Mouse (Mus musculus) ovary, postnatal 10 days (tissue): ENCODE measurements around the gene Opa3.

ENCODE experiments used
- DNase-seq: peaks from one replicate; pipeline ENCODE4 v3.0.0; 2022; ENCODE audit warnings: low spot score

Gene Opa3

DNA sequence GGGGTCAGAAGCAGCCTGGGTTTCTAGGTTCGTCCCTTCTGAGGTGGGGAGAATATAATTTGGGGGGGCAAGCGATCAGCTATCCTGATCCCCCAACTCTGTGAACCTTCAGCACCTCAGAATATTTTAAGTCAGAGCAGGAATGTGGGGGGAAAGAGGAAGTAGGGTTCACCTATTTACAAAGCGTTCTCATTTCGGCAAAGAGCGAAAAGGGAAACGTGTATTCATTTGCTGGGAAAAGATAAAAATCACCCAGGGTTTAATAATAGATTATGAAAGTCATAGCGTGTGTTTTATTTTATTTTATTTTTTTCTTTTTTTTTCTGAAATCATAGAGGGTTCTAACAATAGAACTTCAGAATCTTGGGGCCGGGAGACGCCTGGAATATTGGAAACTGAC, 13.2 kb upstream of the Opa3 start:
- no peak for DNase-seq

DNA sequence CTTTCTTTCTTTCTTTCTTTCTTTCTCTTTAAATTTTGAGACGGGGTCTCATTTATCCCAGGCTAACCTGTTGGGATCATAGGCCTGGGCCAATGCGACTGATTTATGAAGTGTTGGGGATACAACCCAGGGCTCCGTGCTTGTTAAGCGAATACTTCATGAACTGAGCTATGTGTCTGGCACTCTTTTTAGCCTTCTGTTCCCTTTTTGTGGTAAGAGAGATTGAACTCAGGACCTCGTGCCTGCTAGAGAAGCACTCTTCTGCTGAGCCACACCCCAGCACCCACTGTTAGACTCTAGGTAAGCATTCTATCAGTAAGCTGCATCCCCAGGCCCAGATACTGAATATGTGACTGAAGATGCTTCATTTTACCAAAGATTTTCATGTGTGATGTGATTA, 10.6 kb upstream of the Opa3 start:
- DNase-seq, result no peak

DNA sequence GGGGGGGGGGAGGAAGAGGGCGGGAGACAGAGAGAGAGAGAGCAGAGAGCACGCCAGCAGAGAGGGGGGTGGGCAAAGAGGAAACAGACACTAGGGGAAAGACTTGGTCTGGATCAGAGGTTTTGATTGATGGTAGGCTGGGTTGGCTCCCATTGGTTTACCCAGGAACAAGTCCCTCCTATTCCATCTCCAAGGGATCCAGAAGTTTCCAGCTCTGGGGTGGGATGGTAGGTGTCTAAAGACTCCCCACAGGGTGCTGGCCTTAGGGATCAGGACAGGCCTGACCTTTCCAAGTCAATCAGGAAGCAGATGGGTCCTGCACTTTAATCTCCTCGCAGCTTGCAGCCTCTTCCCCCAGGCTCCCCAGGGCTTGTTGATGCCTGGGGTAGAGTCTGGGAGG, 10.2 kb upstream of the Opa3 start:
- DNase-seq, result no peak

DNA sequence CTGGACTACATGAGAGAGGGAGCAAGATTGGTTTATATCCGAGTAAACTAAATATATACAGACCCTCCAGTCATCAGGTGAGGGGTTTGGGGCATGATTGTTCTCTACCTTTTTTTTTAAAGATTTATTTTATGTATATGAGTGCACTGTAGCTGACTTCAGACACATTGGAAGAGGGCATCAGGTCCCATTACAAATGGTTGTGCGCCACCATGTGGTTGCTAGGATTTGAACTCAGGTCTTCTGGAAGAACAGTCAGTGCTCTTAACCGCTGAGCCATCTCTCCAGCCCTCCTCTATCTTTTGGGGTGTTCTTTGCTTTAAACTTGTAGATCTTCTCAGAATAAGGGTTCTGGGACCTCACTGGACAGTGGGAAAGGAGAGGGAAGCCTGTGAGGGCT, 8.1 kb upstream of the Opa3 start:
- DNase-seq, result no peak

DNA sequence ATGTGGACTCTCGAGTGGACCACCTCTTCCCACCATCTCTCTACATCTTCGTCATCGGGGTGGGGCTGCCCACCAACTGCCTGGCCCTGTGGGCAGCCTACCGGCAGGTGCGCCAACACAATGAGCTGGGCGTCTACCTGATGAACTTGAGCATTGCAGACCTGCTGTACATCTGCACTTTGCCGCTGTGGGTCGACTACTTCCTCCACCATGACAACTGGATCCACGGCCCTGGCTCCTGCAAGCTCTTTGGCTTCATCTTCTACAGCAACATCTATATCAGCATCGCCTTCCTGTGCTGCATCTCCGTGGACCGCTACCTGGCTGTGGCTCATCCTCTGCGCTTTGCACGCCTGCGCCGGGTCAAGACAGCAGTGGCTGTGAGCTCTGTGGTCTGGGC, 5.9 kb upstream of the Opa3 start:
- DNase-seq, result no peak

DNA sequence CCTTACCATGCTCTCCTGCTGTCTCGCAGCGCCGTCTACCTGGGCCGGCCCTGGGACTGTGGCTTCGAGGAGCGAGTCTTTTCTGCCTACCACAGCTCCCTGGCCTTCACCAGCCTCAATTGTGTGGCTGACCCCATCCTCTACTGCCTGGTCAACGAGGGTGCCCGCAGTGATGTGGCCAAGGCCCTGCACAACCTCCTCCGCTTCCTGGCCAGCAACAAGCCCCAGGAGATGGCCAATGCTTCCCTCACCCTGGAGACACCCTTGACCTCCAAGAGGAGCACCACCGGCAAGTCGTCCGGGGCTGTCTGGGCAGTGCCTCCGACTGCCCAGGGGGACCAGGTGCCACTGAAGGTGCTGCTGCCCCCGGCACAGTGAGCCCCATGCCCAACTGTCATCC, 5.3 kb upstream of the Opa3 start:
- no peak for DNase-seq

DNA sequence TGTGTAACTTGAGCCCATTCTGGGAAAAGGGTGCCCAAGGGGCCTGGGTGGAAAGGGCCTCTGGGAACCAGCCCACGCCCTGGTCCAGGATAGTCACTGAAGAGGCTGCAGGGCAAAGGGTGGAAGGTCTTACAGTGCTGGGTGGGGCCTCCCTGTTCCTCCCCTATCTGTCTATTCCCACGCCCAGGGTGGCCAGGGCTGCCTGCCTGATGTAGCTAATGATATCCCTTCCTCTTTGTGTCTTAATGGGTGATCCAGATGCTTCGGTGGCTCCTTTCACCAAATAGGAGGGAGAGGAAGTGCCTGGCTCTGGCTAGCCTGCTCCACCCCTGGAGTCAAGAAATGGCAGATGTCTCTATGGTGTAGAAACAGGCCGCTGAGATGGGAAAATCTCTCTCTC, 3.2 kb upstream of the Opa3 start:
- no peak for DNase-seq

DNA sequence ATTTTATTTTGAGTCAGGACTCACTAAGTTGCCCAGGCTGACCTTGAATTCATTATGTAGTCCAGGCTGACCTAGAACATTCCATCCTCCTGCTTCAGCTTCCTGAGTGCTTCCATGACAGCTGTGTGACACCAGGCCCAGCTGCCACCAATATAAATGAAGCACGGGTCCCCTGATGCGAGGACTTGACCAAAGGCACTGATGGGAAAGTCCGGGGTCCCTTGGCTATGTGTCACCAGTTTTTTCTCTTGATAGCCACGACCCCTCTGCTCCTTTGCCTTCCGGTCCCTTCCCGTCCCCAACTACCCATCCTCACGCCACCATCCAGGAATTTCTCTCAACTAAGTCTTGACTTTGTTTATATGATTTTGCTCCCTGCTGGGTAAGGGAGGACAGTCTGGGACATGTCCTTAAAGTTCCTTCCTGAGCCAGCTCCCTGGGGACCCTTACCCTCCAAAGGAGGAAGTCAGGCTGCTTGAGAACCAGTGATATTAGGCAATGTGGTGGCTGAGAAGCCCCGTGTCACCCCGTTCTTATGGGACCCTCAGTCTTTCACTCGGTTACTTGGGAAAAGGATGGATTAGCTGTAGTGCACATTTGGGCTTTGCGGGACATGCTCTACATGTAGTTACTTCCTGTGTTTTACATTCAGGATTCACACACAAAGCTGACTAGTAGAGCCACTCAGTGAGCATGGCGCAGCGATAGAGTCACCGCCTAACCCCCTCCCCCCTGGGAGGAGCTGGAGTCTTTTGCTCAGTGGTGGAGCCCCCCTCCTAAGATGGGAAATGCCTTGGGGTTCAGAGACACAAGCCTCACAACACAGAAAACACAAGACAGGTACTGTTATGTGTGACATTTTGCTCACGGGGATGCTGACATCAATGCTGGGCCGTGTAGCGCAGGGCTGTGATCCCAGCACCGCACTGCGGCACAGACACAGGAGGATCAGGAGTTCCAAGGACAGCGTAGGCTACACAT, 1.0 kb upstream of the Opa3 start:
- peak; percentile 26 for DNase-seq

DNA sequence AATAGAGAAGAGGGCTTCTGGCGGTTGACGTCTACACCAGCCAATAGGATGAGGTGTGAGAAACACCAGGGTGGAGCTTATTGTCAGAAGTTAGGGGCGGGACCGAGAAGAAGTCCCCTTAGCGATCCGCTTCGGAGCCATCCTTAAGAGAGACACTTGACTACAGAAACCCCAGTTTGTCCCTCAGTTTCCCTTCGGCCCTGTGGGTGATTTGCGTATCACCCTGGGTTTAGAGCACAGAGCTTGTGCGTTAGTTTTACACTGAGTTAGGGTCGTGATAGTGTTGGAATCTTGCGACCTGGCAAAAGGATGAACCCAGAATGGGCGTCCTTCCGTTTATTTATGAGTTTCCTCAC, 637 bp downstream of the Opa3 start:
- DNase-seq, result no peak

DNA sequence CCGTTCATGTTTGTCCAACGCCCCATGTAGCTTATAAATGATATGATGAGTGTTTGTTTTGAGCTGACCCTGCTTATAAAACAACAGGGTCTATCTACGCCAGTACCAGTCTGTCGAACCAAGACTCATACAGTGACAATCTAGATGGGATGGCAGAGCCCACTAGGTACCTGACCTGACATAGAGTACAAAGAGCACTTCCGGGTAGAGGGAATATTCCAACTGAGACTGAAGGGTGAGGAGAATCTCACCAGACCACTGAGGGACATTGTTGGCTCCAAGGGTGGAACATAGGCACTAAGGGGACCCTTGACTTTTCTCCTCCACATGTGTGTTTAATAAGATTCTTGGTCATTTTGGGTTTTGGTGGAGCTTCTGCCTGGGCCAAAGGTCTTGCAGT, 1.3 kb downstream of the Opa3 start:
- no peak for DNase-seq

DNA sequence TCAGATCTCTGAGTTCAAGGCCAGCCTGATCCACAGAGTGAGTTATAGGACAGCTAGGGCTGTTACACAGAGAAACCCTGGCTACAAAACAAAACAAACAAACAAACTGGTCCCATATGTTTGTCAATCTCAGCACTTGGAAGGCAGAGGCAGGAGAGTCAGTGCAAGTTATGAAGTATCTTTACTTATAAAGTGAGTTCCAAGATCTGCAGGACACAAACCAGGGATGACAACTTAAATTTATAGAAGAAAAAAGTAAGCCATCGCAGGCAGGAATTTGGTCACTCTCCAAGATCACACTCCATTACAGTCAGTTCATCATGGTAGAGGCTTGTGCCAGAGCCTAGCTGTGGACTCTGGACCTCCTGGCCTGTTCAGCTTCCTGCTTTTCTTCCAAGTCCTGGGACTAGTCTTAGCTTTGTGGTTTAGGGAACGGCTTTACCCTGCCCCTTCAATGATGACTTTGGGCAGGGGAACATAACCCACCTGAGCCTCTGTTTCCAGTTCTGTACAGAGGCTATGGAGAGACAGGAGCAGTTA, 2.0 kb downstream of the Opa3 start:
- DNase-seq, result no peak

DNA sequence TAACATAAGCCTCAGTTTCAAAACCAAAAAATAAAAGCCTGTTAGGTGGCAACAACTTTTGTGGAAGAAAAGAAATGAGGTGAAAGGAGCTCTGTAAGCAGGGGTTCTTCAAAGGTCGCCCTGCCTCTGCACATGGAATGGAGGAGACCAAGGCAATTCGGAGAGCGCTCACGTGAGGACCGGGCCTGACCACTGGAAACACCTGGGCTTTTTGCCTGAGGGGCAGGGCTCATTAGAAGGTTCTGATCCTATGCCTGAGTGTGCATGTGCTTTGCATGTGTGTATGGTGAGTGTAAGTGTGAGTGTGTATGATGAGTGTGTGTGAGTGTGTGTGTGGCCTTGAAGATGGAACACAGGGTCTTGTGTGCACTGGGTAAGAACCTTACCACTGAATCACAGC, 2.8 kb downstream of the Opa3 start:
- no peak for DNase-seq

DNA sequence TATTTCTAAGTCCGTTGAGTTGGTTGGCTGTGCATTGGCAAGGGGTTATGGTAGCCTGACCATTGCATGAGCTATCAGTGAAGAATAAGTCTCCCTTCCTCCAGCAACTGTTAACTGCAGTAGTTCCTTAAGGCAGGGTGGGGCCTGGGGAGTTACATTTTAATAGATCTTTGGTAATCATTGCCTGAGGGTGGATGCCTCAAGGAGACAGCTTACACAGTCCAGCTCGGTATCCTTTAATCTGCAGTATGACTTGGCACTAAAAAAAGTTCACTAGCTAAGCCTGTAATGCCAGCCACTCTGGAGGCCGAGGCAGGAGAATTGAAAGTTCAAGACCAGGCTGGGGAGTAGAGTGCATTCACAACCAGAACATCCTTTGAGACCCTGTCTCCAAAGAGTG, 3.7 kb downstream of the Opa3 start:
- no peak for DNase-seq

DNA sequence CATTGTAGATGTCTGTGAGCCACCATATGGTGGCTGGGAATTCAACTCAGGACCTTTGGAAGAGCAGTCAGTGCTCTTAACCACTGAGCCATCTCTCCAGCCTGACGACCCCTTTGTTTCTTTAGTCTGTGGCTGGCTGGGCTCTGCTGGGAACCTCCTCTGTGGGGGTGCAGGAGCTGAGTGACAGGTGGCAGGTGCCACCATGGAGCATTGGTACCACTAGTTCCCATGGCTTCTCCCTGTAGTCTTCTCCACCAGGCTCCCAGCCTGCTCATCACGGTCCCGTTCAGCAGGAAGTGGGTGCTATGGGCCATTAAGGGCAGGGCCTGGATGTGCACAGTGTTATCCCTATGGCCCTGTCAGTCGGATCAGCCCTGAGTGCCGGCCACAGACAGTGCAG, 6.5 kb downstream of the Opa3 start:
- no peak for DNase-seq

DNA sequence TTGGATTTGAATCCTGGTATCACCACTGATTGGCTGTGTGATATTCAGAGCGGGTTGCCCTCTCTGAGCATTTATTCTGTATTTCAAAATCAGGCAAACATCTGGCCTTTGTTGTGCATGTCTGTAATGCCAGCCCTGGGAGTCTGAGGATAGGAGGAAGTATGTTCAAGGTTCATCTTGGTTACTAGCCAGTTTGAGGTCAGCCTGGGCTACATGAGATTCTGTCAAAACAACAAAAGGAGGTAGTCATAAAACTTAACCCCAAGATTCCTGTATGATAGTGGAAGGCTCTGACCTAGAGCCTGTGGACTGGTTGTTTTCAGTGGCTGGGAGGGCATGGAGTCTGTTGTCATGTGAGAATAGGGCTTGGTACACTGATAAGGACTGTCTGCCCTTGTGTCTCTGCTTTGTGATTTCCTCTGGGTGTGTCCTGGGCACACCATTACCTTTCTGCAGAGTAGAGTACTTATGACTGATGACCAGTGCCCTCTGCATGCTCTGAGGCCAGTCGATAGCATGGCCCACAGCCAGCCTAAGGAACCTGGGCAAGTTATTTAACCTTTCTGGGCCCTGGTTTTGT, 7.0 kb downstream of the Opa3 start:
- no peak for DNase-seq

DNA sequence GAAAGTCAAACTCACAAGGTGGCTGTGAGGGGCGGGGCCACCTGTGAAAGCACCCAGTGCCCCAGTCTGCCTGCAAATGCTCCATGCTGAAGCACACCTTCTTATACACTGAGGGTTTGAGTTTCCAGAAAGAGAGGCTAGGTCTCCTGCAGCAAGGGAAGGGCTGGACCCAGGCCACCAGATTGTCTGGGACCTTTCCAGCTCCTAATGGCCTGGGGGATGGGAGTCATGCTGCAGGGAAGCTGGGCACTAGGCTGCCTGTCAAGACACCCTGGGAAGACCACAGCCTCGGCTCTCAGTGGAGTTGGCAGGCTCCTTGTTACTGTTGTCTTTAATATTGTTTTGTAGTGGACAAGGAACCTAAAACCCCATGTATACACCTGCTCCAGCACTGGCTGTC, 8.3 kb downstream of the Opa3 start:
- no peak for DNase-seq

DNA sequence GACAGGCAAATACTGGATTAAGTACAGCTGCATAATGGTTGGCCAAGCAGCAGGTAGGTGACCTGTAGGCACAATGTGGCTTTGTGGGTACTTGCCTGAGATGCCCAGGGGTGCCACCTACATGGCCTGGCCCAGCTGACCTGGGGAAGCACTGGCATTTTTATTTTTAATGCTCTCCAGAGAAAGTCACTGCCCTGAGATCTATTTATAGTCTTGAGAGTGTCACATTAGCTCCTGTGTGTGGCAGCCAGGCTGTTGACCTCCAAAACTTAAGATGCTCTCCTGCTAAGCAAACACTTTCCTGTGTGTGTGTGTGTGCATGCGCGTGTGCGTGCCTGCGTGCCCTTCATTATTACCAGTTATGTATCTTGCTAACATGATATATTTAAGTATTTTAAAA, 10.2 kb downstream of the Opa3 start:
- DNase-seq, result no peak

DNA sequence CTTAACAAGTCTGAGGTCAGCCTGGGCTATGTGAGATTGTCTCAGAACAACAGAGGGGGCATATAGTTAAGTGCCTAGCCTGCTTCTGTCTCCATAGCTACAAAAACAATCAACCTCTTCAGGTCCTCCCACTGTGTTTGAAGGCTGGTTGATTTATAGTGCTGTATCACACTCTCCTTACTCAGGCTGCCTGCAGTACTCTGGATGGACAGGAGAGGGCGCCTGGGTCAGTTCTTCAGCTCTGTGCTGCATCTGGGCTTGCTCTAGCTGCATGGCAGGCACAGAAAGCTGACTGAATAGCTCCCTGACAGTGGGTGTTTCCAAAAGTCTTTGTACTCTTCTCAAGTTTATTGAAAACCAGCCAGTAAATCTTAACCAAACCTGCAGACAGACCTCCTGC, 11.3 kb downstream of the Opa3 start:
- peak; percentile 83 for DNase-seq

DNA sequence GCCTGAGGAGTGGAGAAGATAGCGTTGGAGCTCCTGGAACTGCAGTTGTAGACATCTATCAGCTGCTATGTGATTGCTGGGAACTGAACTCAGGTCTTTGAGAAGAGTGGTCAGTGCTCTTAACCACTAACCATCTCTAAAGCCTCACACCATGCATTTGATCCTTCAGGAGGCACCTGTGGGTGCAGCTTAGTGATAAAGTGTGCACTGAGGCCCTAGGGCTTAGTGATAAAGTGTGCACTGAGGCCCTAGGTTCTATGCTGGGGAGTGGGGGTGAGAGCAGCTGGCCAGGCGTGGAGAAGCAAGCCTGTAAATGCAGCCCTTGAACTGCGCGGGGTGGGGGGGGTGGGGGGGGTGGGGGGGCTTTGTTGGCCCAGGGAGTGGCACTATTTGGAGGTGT, 11.9 kb downstream of the Opa3 start:
- DNase-seq, result no peak

DNA sequence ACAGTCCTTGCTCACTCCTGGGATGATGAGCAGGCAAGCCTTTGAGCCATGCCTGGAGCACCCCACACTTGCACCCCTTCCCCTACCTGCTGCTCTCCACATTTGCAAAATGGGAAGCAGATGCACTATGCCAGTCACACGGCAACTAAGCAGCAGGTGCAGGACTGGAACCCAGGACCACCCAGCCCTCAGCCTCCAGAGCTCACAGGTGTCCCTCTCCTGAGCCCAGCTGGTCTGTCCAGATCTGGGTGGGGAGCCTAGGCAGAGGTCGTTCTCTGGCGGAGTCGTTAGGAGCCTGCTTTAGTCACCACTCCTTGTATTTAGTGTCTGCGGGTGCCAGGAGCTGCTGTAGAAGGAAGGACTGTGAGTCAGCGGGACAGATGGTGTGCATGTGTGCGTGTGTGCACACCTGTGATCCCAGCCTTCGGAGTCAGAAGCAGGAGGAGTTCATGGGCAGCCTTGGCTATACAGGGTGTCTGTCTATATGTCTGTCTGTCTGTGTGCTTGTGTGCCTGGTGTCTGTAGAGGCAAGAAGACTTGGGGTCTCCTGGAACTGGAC, 12.8 kb downstream of the Opa3 start:
- DNase-seq, result no peak

DNA sequence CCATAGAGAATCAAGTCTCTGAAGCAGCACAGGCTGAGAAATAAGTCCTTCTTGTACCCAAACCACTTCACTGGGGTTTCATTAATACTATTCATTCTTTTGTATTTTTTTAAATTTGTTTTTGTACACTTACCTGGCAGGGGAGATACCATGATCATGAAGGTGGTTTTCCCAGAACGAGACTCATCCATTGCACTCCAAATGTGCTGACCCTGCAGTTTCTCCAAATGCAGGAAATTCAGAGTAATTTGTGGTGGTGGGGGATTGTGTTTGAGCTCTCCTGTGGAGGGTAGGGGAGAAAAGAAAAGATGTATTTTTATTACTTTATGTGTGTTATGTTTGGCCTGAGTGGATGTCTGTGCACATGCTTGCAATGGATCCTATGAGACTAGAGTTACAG, 13.9 kb downstream of the Opa3 start:
- no peak for DNase-seq

DNA sequence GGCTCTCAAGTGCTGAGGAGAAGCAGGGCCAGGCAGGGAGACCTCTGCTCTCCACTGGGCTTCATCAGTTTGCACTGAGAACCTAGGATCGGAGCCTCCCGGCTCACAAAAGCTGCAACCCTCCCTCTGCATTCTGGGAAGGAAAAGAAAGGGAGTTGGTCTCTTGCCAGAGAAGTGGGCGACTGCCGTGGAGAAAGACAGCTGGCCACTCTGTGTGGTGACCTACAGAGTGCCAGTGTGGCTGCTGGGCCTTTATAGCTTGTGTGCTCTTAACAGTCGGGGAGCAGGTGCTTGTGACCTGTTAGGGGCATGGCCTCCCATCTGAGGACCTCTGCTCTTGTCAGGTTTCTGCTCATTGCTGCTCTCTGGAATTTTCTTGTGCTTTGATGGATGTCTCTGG, 15.7 kb downstream of the Opa3 start:
- no peak for DNase-seq

DNA sequence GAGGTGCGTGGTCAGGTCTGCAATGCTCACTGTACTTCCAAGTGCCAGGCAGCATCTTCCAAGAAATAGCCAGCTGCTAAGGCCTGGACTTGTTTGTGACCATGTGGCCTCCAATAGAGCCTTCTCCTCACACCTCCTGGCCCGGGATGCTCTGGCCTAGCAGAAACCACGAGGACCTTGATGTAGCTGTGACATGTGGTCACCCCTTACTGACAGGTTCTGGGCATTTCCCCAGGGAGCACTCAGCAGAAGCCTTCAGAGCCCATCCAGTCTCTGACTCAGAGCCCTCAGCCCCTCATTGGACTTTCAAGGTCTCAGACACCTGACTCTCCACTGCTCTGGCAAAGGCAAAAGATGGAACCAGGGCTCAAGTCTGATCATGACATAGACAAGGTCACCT, 16.9 kb downstream of the Opa3 start:
- no peak for DNase-seq
